Mouse (Mus musculus): ENCODE results near the gene Dnajc12.

DNA sequence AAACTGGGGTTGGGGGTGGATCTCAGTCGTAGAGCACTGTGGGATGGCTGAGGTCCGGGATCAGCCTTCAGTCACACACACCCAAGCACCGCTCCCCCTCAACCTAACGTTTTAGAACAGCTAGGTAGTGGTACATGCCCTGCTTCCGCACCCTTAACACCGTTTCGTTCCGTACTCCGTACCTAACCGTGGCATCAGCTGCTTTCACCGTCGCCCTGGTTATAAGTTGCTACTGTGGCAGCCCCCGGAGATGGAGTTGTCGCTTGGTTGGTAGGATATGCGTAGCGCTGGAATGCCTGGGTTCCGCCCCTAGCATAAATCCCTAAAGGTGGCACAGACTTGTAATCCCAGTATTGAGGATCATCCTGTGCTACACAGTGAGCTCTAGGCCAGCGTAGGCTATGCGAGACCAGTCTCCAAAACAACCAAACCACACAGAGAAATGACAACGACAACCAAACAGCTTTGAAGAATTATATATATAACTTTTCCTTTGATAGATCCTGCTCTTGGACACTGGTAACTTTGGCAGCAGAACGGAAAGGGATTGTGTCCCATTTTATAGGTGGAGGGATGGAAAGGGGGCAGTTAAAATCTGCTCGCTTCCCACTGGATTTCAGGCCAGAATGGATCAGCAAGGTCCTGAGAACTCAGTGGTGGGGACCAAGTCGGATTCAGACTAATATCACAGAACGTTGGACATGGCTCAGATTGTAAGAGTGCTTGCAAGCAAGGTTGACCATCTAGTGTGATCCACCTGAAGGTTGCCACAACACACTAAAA lies 554 bp upstream of the Dnajc12 start, which contains the start of gene Sirt1:
- TF ChIP-seq CTCF (IDR thresholded peaks at IDR 0.05; ENCODE audit: low read depth) (no peak), EP300 (IDR thresholded peaks at IDR 0.05; ENCODE audit: low read depth) (no peak)
